Mouse (Mus musculus): ENCODE data around the gene Mdga1.
A peak's percentile ranks its signal among the peaks of the same experiment; 100 is the strongest.

Mdga1 gene

GRCm38 (mm10) chr17:29886655-29887251, 83.1 kb downstream of the Mdga1 start:
- no peak for DNase-seq (ENCODE audit: low spot score)

DNA sequence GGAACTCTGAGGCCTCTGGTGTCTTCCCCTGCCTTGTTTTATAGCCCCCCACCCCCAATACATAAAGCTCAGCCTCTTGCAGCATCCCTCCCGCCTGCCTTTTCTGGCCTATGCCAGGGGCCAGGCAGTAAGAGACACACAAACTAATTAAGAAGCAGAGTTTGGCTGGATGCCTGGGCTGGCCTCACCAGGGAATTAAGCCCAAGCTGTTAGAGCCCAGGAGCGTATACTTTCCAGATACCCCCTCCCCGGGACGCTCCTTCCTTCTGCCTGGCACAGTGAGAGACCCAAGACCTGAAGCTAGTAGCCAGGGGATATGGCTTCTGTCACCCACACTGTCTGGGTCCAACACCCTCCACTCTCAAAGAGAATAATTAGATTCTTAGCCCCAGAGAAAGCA, 83.8 kb downstream of the Mdga1 start:
- no peak for DNase-seq (ENCODE audit: low spot score)

DNA sequence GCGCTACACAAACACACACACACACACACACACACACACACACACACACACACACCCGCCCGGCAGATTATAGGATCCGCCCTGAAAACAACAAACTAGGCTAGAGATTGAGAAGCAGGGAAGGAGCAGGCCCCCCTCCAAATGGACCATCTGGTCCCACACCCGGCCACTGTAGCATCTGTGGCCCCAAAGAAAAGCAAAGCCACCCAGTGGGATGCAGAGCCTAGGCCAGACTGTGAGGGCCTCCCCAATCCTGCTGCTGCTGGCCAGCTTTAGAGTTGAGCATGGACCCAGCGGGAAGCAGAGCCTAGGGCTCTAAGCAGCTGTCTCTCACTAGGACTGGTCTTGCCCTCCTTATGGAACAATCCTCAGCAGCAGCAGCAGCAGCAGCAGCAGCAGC, 85.3 kb downstream of the Mdga1 start:
- no peak for DNase-seq (ENCODE audit: low spot score)

GRCm38 (mm10) chr17:29883351-29883750, 86.5 kb downstream of the Mdga1 start:
- DNase-seq (ENCODE audit: low spot score), result no peak

GRCm38 (mm10) chr17:29882885-29883284, 87.0 kb downstream of the Mdga1 start:
- peak; percentile 43 for DNase-seq (ENCODE audit: low spot score)

GRCm38 (mm10) chr17:29880251-29880650, 89.6 kb downstream of the Mdga1 start:
- DNase-seq (ENCODE audit: low spot score), result no peak

DNA sequence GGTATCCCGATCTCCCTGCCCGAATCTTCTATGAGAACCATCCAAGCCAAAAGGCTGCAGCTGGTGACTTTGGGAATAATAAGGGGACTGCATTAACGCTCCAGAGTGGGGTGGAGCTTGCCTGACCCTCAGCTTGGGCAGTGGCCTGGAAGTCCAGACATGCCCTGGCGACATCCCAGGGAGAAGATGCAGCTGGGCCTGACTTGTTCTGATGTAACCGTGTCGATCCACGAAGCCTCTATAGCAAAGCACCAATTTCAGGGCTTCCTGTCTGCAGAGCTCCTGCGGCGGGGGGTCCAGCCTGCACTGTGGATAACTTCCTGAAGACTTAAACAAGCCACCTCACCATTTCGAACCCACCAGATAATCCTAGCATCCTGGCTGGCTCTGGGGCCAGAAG, 90.9 kb downstream of the Mdga1 start:
- DNase-seq (ENCODE audit: low spot score), result no peak

DNA sequence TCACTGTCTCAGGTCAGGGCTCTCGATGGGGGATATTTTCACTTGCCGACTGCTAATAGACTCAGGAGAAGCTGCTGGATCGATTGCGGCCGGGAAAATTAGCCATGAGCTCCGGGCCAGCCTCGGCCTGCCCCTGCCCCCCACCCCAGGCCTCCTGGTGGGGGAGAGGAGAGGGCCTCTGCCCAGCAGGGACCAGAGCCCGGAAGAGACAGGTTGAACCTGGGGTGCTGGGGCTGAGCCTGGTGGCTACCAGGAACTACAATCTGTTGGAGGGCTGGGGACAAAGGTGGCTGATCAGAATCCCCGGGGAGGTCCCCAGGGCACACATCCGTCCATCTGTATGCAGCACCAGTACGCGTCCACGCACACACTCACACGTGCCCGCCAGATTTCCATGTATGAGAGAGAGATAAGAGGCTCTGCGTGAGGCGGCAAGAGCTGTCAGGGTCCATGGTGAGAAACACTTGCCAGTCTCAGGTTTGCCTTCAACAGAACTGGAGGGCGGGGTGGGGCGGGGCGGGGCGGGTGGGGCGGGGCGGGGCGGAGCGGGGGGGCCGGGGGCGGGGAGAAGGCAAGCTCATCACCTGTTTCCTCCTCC, 95.7 kb downstream of the Mdga1 start:
- no peak for DNase-seq (ENCODE audit: low spot score)

- DNase-seq (ENCODE audit: low spot score), result peak; percentile 31
Observed at GRCm38 (mm10) chr17:29873580-29874015, 96.3 kb downstream of the Mdga1 start.

DNA sequence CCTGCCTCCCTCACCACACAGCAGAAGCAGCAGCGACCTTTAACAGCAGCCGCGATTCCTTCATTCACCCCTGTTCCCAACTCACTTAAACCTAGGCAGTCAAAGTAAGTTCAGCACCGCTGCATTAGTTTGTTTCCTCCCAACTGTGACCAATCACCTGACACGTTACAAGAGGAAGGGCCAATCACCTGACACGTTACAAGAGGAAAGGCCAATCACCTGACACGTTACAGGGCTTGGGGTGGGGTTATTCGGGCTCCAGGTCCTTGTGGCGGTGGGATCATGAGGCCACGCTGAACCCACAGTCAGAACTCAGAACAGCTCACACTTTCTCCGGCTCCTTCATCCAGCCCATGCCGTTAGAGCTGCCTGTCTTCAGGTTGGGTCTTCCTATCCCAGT, 99.6 kb downstream of the Mdga1 start:
- peak; percentile 71 for DNase-seq (ENCODE audit: low spot score)

DNA sequence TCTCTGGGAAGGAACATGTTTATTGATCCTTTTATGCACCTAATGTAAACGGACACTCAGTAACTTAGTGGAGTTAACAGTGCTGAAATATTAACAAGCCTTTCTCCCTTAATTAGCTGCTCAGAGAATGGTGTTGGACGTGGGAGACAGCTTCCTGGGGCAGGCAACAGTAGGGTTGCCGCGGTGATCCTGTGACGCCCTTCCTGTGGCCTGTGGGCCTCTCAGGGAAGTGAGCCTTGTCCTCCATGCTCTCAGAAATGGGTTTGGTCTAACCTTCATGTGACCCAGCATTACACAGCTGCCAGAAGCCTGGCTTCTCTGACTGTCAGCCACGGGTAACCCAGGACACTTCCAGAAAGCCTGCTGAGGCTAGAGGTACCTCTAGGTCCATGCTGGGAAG, 104.0 kb downstream of the Mdga1 start:
- no peak for DNase-seq (ENCODE audit: low spot score)

DNA sequence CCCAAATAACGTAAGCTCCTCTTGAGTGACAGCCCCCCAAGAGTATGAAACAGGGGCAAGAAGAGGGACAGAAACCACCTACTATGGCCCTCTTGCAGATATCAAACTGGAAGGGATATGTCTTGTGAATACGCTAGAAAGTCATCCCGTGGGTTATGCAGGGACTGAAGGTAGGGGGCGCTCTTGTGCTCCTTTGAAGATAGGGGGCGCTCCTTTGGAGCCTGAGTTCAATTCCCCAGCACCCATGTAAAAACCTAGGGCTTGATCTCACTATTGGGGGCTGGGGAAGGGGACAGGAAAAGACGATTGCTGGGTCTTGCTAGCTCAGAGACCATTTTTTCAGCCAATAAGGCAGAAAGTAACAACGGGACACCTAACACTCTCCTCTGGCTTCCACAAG, 105.4 kb downstream of the Mdga1 start:
- no peak for DNase-seq (ENCODE audit: low spot score)

DNA sequence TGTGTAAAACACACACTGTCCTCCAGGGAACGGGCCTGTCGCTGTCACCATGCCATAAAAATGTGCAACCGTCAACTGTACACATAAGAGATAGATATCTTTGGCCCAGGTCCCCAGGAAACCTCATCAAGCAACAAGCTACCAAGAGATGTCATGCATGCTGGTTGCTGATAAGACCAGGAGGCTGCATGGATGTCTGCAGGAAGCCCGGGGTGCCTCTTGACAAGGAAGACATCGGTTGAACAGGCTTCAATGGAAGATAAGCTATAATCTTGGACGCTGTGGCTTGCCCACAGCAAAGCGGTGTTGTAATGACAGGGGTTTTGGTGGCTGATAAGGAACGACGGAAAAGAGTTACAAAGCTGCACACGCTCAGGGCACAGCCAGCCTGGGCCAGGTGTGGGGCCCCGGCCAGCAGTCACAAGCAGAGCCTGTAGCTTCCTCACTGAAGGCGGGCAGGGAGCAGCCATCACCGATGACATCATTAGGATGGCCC, 110.1 kb downstream of the Mdga1 start:
- DNase-seq (ENCODE audit: low spot score), result no peak

GRCm38 (mm10) chr17:29858764-29859163, 111.1 kb downstream of the Mdga1 start:
- DNase-seq (ENCODE audit: low spot score), result no peak

DNA sequence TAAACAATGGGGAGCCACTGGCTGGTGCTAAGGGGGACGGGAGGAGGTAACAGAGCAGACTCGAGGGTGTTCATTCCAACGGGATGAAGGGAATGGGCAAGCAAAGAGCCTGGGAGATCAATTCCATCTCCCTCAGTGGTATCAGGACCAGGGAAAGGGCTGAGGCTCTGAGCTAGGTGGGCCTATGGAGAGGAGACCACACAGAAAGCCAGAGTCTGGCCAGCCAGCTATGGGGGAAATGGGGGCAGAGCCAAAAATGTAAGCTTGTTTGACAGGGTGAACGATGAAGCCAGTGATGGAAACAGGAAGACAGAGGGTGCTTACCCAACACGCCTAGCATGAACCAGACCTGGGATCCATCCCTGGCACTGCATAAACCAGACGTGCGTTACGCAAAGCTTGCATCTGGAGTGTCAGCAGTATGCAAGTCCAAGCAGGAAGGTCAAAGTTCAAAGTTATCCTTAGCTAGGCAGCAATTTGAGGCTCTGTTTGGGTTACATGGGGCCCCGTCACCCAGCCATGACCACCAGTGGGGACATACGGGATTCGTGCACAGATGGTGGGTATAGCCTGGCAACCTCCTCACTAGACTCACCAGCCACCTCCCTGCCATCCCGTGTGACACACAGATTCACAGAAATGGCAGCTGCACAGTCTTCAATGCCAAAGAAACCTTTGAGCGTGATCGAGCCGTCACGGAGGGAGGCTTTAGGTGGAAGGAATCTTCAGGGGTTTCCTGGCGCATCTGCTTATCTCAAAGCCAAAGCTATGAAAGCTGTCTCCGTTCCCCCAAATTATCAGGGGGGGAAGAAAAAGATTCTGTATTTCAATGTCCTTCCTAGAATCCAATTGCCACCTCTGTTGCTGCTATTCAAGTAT, 113.9 kb downstream of the Mdga1 start:
- DNase-seq (ENCODE audit: low spot score), result no peak

DNA sequence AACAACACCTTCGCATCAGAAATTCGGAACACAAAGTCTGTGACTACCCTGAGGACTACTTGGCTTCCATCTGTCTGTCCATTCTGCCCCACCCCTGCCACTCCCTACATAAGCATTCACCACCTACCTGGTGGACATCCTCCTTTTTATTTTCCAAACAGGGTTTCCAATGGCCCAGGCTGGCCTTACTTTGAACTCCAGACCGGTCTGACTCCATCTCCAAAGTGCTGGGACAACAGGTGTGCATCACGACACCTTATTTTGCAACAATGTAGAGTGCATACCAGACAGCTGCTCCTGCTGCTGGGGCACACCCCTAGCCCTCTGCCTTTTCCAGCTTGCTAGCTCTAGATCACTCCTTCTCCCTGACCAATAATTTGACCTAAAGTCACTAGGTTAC, 115.1 kb downstream of the Mdga1 start:
- peak; percentile 43 for DNase-seq (ENCODE audit: low spot score)

- DNase-seq (ENCODE audit: low spot score), result no peak
Observed at GRCm38 (mm10) chr17:29854388-29854787, 115.5 kb downstream of the Mdga1 start.

DNA sequence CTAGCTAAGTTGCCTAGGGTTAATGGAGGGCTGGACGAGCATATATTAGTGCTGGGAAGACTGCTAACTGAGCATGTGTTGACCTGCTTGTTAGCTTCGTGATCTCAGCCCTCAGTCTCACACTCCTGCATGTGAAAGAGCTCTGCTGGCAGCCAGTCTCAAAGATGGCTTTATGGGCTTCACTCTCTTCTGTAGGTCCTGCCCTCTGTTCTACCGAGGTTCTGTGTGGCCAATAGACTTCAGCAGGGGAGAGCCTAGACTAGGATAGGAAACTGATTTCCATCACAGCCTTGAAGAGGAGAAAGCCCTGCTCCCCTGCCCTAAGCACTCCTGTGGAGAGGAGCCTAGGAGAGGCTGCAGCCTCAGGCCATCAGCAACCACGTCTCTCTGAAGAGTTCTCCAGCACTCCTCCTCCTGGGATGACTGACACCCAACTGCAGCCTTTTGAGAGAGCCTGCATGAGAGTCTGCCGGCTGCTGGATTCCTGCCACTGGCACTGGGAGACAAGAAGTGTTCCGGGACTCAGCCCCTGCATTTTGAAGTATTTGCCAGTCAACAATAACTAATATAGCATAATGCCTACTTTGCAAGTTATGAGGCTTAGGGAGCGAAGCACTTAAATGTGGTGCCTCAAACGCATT, 116.9 kb downstream of the Mdga1 start:
- no peak for DNase-seq (ENCODE audit: low spot score)

GRCm38 (mm10) chr17:29849436-29849797, 120.5 kb downstream of the Mdga1 start:
- no peak for DNase-seq (ENCODE audit: low spot score)

DNA sequence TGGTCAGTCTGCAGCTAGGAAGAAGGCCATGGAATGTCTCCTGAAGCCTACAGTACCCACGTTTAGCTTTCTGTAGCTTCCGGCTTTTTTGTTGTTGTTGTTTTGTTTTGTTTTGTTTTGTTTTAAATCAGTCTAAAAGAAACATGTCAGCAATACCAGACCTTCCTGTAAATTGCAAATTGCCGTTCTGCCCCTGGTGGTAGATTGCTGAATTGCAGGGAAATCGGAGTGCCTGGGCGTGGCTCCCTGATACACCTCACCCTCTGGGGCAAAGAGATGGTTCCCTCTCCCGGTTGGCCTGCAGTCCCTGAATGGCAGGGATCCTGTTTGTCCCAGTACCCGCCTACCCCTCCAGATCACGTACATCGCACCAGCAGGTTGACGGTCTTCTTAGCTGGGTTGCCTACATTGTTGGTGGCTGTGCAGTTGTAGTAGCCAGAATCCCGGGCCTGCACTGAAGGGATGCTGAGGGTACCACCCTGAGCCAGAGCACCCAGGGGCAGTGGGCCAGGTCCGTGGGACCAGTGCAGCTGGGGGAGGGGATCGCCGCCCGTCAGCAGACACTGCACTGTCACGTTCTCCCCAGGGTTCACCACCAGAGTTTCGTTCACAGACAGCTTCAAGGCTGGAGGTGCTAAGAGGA, 121.0 kb downstream of the Mdga1 start:
- peak; percentile 40 for DNase-seq (ENCODE audit: low spot score)

DNA sequence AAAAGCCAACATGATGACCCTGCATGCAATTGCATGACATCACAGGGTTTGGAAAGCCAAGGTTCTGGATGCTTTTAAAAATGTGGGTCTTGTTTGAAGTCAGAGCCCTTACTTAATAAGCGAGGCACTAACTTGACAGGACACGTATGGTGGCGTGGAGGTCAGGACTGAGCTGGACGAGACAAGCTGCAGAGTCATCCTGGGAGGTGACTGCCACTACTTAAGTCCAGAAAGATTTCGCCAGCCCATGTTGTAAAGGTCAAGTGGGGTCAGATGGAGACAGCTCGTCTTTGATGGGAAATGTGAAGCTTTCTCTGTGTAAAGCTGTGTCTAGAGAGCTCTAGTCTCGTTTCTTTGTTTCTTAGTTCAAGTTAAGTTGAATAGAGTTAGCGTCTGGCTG, 122.6 kb downstream of the Mdga1 start:
- DNase-seq (ENCODE audit: low spot score), result no peak

DNA sequence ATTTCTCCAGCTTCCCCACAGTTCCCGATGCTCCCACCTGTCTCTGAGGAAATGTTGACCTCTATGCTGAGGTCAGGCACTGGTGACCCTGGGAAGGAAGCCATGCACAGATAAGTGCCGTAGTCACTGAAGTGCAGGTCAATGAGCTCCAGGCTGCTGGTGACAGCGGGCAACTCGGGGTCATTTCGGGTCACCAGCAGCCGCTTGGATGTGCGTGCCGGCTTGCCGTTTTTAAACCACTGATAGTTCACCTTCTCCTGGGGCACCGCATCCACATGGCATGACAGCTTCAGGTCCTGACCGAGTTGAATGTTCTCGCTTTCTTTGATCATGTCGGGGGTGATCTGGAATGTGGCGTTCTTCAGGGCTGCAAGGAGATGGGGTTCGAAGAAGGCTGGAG, 123.6 kb downstream of the Mdga1 start:
- DNase-seq (ENCODE audit: low spot score), result no peak
